Mouse (Mus musculus) liver, embryonic 14.5 days (tissue): ENCODE data around the gene Dscam.
A peak's percentile ranks its signal among the peaks of the same experiment; 100 is the strongest.

Experiments used
- CTCF ChIP-seq: IDR thresholded peaks from 2 replicates; pipeline ENCODE4 v1.5.1; 2016; ENCODE audit warnings: antibody characterized with exemption, low read depth, control low read depth
- EP300 ChIP-seq: IDR thresholded peaks from 2 replicates; pipeline ENCODE4 v1.6.1; 2016; ENCODE audit warnings: antibody characterized with exemption, low read depth

DNA sequence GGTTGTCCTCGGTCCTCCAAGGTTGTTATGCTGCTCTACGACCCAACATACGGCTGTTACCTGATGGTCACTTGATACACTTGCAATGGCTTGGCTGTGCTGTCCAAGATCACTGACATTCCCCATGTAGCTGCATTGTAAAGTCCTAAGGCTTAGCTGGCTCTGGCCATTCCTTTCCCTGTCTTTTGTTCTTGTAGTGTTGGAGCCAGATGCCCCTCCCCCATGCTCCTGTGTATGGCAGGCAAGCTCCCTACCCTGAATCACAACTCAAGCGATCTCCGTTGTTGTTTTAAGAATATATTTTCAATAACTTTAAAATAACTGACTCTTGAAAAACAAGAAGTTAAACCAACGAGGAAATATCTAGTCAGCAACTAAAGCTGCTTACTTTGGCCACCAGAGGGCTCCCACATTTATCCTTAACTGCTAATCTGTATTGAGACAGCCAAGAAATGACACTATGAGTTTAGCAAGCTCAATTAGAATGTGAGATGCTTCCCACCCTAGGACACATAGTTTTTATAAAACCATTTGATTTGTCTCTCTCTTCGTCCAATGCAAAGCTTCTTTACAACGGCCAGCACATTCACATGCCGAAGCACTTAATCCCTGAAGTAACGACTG, 273.9 kb downstream of the Dscam start:
- no peak for TF ChIP-seq EP300
- TF ChIP-seq CTCF, result peak; percentile 68
